Mouse (Mus musculus): ENCODE measurements at regions not wholly inside any gene's neighbourhood (a gene's known extent, or its start where the extent isn't known, plus 50 kb on each side); places are given as distances from the start of the nearest gene placed in this dataset.

DNA sequence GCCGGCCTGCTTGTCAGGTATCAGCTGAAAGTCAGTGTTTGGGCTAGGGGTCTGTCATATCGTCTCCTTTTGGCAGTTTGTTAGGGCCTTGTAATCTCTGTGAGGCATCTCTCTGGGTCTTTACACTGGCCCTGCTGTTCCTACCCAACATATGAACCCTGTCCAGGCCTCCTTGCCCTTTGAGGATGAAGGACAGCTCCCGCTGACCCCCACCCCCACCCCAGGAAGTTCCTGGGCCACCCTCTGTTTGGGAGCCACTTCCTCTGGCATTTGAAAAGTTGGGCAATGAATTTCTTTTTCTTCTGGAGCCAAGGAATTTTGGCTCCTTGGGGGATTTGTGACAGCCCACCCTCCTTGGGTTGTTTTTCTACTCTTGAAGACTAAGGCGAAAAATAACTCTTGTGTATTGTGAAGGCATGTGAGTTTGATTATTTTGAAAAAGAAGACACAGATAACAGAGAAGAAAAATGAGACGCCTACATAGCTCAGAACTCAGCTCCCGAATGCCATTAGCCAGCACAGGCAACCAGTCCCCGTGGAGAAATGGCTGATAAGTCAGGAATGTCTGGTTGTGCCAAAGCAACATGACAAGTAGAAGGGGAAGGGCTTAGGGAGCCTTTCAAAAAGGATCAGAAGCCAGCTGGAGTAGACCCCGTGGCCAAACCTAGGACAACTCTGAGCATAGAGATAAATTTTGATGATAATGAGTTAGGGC is 249.5 kb downstream of the Gm49356 start:
- no peaks in the 10 kb centered on the region for H3K9me3 ChIP-seq (ENCODE audit: low read length)
- no peak for TF ChIP-seq CTCF (IDR thresholded peaks at IDR 0.05; ENCODE audit: low read depth)
- no peak overlapping the region for H3K27ac ChIP-seq (ENCODE audit: low read depth, low read length)
- H3K4me3 ChIP-seq (ENCODE audit: low read depth, low read length): no peak overlapping the region
- 58% methylated on average over 8 of the region's 8 CpGs for WGBS
- no peaks in the 10 kb centered on the region for H3K36me3 ChIP-seq (ENCODE audit: insufficient read depth)
- no peak overlapping the region for H3K4me2 ChIP-seq (ENCODE audit: low read depth)
- H3K9ac ChIP-seq: no peak overlapping the region
- H3K27me3 ChIP-seq (ENCODE audit: insufficient read depth, low read length): no peaks in the 10 kb centered on the region
- ATAC-seq (no peak), DNase-seq (no peak)
- H3K4me1 ChIP-seq (ENCODE audit: insufficient read depth): no peaks in the 10 kb centered on the region

GRCm38 (mm10) chr15:59141621-59142020 is 252.5 kb downstream of the Gm49356 start:
- Histone ChIP-seq H3K9ac (no peak overlapping the region), H3K4me3 (ENCODE audit: low read depth, low read length) (no peak overlapping the region), H3K4me1 (ENCODE audit: insufficient read depth) (no peaks in the 10 kb centered on the region), H3K27ac (ENCODE audit: low read depth, low read length) (no peak overlapping the region), H3K9me3 (ENCODE audit: low read length) (no peaks in the 10 kb centered on the region), H3K36me3 (ENCODE audit: insufficient read depth) (no peaks in the 10 kb centered on the region), H3K27me3 (ENCODE audit: insufficient read depth, low read length) (no peaks in the 10 kb centered on the region), H3K4me2 (ENCODE audit: low read depth) (no peak overlapping the region)
- DNase-seq (no peak), ATAC-seq (no peak)
- WGBS: 79% methylated on average over 4 of the region's 4 CpGs
- TF ChIP-seq CTCF (IDR thresholded peaks at IDR 0.05; ENCODE audit: low read depth): no peak

DNA sequence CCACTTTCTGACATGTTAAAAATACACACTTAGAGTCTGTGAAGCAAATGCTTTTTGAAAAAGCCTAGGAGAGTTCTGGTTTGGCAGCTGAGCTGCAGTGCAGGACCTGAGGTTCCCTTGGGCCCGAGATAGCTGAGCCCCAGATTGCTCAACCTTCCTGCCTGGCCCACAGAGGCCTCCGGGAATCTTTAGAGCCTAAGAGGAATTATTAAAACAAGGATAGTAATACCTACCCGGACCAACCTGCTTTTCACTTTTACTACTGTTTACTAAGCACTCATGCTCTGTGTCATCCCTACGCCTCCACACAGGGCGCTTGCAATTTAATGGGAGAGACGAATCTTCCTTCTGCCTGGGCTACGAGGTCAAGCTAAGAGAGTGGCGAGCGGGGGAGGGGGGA is 253.4 kb downstream of the Gm49356 start:
- WGBS: 85% methylated on average over 9 of the region's 9 CpGs
- H3K9ac ChIP-seq: no peak overlapping the region
- ATAC-seq: no peak
- H3K27me3 ChIP-seq (ENCODE audit: insufficient read depth, low read length): no peaks in the 10 kb centered on the region
- no peak overlapping the region for H3K4me3 ChIP-seq (ENCODE audit: low read depth, low read length)
- no peak overlapping the region for H3K27ac ChIP-seq (ENCODE audit: low read depth, low read length)
- no peaks in the 10 kb centered on the region for H3K36me3 ChIP-seq (ENCODE audit: insufficient read depth)
- H3K9me3 ChIP-seq (ENCODE audit: low read length): no peaks in the 10 kb centered on the region
- TF ChIP-seq CTCF (IDR thresholded peaks at IDR 0.05; ENCODE audit: low read depth): no peak
- H3K4me2 ChIP-seq (ENCODE audit: low read depth): no peak overlapping the region
- DNase-seq: no peak
- no peaks in the 10 kb centered on the region for H3K4me1 ChIP-seq (ENCODE audit: insufficient read depth)

DNA sequence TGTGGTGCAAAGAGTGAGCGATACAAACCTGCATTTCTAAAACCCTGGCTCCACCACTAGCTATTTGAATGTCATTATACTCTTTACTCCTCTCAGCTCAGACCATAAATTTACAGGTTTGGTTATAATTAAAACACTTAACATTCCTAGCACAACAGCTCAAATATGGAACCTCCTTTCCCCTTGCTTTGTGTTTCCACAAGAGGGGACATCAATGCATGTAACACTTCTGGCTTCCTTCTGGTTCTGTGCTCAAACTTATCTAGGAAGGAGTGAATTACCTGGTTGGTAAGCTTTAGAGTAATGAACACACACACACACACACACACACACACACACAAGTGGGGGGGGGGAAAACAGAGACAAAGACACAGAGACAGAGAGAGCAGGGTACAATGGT is 254.8 kb downstream of the Gm49356 start:
- Histone ChIP-seq H3K4me3 (ENCODE audit: low read depth, low read length) (no peak overlapping the region), H3K4me1 (ENCODE audit: insufficient read depth) (no peaks in the 10 kb centered on the region), H3K36me3 (ENCODE audit: insufficient read depth) (no peaks in the 10 kb centered on the region), H3K27me3 (ENCODE audit: insufficient read depth, low read length) (no peaks in the 10 kb centered on the region), H3K4me2 (ENCODE audit: low read depth) (no peak overlapping the region), H3K9ac (no peak overlapping the region), H3K27ac (ENCODE audit: low read depth, low read length) (no peak overlapping the region), H3K9me3 (ENCODE audit: low read length) (no peaks in the 10 kb centered on the region)
- no peak for ATAC-seq
- no peak for TF ChIP-seq CTCF (IDR thresholded peaks at IDR 0.05; ENCODE audit: low read depth)
- no peak for DNase-seq
- WGBS: 96% methylated on average over 1 of the region's 1 CpGs

DNA sequence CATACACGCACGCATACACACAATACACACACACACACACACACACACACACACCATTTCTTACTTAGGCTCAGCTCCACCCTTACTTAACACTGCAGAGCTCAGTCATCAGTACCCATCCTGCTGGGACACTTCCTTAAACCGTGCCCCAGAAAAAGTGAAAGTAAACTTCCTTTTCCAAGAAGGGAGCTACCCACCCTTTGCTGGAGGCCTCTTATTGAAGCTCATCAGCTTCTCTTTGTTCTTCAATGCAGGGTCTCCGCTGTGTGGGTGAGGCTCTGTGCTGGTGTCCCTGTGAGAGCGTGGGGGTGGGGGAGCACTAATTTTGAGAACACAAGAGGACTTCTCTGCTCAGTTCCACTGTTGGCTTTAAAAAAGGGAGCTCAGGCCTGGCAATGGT is 256.6 kb downstream of the Gm49356 start:
- H3K27ac ChIP-seq (ENCODE audit: low read depth, low read length): no peak overlapping the region
- H3K4me3 ChIP-seq (ENCODE audit: low read depth, low read length): no peak overlapping the region
- H3K9ac ChIP-seq: no peak overlapping the region
- H3K36me3 ChIP-seq (ENCODE audit: insufficient read depth): no peaks in the 10 kb centered on the region
- H3K4me2 ChIP-seq (ENCODE audit: low read depth): no peak overlapping the region
- no peak for DNase-seq
- H3K4me1 ChIP-seq (ENCODE audit: insufficient read depth): no peaks in the 10 kb centered on the region
- no peaks in the 10 kb centered on the region for H3K9me3 ChIP-seq (ENCODE audit: low read length)
- no peak for TF ChIP-seq CTCF (IDR thresholded peaks at IDR 0.05; ENCODE audit: low read depth)
- H3K27me3 ChIP-seq (ENCODE audit: insufficient read depth, low read length): no peaks in the 10 kb centered on the region
- no peak; the same call in 1 of the 2 replicates for ATAC-seq
- WGBS: 73% methylated on average over 5 of the region's 5 CpGs

DNA sequence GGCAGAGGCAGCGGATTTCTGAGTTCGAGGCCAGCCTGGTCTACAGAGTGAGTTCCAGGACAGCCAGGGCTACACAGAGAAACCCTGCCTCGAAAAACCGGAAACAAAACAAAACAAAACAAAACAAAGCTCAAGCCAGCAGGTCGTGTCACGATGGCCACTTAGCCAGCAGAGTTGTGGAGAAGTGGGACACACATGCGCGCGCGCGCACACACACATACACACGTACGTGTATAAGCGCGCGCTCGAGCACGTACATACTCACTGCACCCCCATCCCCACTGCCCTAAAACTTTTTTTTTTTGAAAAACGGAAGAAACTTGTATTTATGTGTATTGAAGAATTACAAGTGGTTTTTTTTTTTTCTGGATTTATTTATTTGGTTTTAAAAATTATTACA is 257.0 kb downstream of the Gm49356 start:
- Histone ChIP-seq H3K9ac (no peak overlapping the region), H3K36me3 (ENCODE audit: insufficient read depth) (no peaks in the 10 kb centered on the region), H3K9me3 (ENCODE audit: low read length) (no peaks in the 10 kb centered on the region), H3K27ac (ENCODE audit: low read depth, low read length) (no peak overlapping the region), H3K4me3 (ENCODE audit: low read depth, low read length) (no peak overlapping the region), H3K4me2 (ENCODE audit: low read depth) (no peak overlapping the region), H3K27me3 (ENCODE audit: insufficient read depth, low read length) (no peaks in the 10 kb centered on the region), H3K4me1 (ENCODE audit: insufficient read depth) (no peaks in the 10 kb centered on the region)
- WGBS: 84% methylated on average over 19 of the region's 19 CpGs
- DNase-seq (no peak), ATAC-seq (no peak)
- TF ChIP-seq CTCF (IDR thresholded peaks at IDR 0.05; ENCODE audit: low read depth): no peak

GRCm38 (mm10) chr15:59146586-59147085 is 257.5 kb downstream of the Gm49356 start:
- Histone ChIP-seq H3K4me1 (ENCODE audit: insufficient read depth) (no peaks in the 10 kb centered on the region), H3K27me3 (ENCODE audit: insufficient read depth, low read length) (no peaks in the 10 kb centered on the region), H3K27ac (ENCODE audit: low read depth, low read length) (no peak overlapping the region), H3K4me2 (ENCODE audit: low read depth) (no peak overlapping the region), H3K9ac (no peak overlapping the region), H3K9me3 (ENCODE audit: low read length) (no peaks in the 10 kb centered on the region), H3K4me3 (ENCODE audit: low read depth, low read length) (no peak overlapping the region), H3K36me3 (ENCODE audit: insufficient read depth) (no peaks in the 10 kb centered on the region)
- no peak for DNase-seq
- WGBS: 35% methylated on average over 9 of the region's 11 CpGs
- no peak for ATAC-seq
- no peak for TF ChIP-seq CTCF (IDR thresholded peaks at IDR 0.05; ENCODE audit: low read depth)

Measured in forebrain, postnatal 0 days (tissue).